Mouse (Mus musculus): ENCODE results near the gene Plekhb2.

The Plekhb2 gene

GRCm38 (mm10) chr1:34866815-34867573, 17.2 kb downstream of the Plekhb2 start:
- peak; percentile 79 to 92 for DNase-seq (ENCODE audit: low spot score in 2 of 2)

- no peak for DNase-seq (ENCODE audit: low spot score in 2 of 2)
Measured at GRCm38 (mm10) chr1:34867574-34867955, 17.8 kb downstream of the Plekhb2 start.

GRCm38 (mm10) chr1:34868391-34868790, 18.6 kb downstream of the Plekhb2 start:
- no peak for DNase-seq (ENCODE audit: low spot score in 2 of 2)

GRCm38 (mm10) chr1:34869231-34869630, 19.5 kb downstream of the Plekhb2 start:
- no peak for DNase-seq (ENCODE audit: low spot score in 2 of 2)

GRCm38 (mm10) chr1:34871170-34871569, 21.4 kb downstream of the Plekhb2 start:
- no peak for DNase-seq (ENCODE audit: low spot score in 2 of 2)

GRCm38 (mm10) chr1:34873551-34873950, 23.8 kb downstream of the Plekhb2 start:
- DNase-seq (ENCODE audit: low spot score in 2 of 2), result no peak

GRCm38 (mm10) chr1:34879611-34880010, 29.8 kb downstream of the Plekhb2 start:
- DNase-seq (ENCODE audit: low spot score in 2 of 2), result no peak

GRCm38 (mm10) chr1:34883776-34884175, 34.0 kb downstream of the Plekhb2 start:
- DNase-seq (ENCODE audit: low spot score in 2 of 2), result no peak

- DNase-seq (ENCODE audit: low spot score in 2 of 2), result no peak
Measured at GRCm38 (mm10) chr1:34891559-34892289, 41.9 kb downstream of the Plekhb2 start.

- DNase-seq (ENCODE audit: low spot score in 2 of 2), result no peak
Measured at GRCm38 (mm10) chr1:34892466-34892865, 42.7 kb downstream of the Plekhb2 start.

GRCm38 (mm10) chr1:34893331-34893730, 43.6 kb downstream of the Plekhb2 start:
- DNase-seq (ENCODE audit: low spot score in 2 of 2), result no peak

GRCm38 (mm10) chr1:34893831-34894230, 44.1 kb downstream of the Plekhb2 start:
- no peak for DNase-seq (ENCODE audit: low spot score in 2 of 2)

- DNase-seq (ENCODE audit: low spot score in 2 of 2), result no peak
Measured at GRCm38 (mm10) chr1:34896102-34896501, 46.3 kb downstream of the Plekhb2 start.

- DNase-seq (ENCODE audit: low spot score in 2 of 2), result peak; percentile 5 to 46
Measured at GRCm38 (mm10) chr1:34896898-34897297, 47.1 kb downstream of the Plekhb2 start.

GRCm38 (mm10) chr1:34928656-34929055, 78.9 kb downstream of the Plekhb2 start:
- DNase-seq (ENCODE audit: low spot score in 2 of 2), result no peak
